Mouse (Mus musculus): ENCODE measurements at regions not wholly inside any gene's neighbourhood (a gene's known extent, or its start where the extent isn't known, plus 50 kb on each side); places are given as distances from the start of the nearest gene placed in this dataset.

DNA sequence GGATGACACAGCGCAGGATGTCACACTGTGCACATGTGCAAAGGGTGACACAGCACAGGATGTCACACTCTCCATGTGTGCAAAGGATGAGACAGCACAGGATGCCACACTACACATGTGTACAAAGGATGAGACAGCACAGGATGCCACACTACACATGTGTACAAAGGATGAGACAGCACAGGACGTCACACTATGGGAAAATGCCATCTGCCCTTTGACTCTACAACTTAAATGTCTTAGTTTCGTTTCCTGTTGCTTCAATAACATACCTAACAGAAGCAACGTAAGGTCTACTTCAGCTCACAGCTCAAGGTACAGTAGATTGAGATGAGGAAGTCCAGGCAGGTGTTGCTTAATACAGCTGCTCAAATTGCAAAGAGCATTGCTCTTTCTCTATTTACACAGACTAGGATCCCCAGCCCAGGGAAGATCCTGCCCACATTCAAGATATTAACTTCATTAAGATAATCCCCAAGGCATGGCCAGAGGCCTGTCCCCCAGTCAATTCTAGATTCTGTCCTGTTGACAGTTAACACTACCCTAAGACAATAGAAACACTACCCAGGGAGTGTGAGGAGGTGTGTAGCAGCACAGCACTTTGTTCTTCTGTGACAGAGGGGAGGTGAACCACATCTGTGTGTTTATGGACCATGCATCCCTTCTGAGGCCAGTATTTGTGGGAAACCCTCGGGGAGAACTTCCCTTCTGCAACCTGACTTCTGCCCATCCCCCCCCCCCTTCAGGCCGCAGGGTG lies 97.0 kb downstream of the Psmg1 start:
- peak; percentile 86 for ATAC-seq (ENCODE audit: extremely low read depth, insufficient number of reproducible peaks, low FRiP score, poor library complexity, severe bottlenecking)

DNA sequence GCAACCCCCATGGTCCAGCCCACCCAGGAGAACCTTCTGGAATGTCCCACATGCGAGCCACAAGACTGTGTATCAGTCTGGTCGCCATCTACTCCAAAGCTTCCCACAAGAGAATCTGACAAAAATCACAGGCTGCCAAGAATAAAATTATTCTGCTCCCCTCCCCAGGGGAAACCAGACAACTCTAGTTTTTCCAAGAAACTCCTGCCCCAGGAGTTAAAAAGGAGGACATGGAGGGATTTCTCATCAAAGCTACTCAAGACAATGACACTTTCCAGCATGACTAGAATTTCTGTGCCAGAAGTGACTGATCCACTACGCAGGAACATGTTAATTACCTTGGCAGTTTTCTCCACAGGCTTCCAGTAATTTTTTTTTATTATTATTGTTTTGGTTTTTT lies 98.4 kb downstream of the Psmg1 start:
- ATAC-seq (ENCODE audit: extremely low read depth, insufficient number of reproducible peaks, low FRiP score, poor library complexity, severe bottlenecking), result no peak

DNA sequence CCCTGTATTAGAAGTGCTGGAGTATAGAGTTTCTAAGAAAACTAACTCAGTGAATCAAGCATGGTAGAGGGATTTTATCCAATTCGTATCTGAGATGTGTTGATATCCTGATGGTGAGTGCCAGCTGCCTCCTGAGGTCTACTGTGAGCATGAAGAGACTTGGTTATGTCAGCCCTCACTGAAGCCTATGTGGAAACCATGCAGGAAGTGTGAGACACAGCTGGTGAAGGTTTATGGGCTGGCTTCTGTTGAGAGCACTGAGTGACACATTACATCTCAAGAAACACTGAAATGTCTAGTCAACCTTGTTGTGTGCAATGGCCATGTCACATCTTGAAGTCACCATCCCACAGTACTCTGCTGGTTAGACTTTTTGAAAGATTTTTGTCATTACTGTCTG lies 104.6 kb downstream of the Psmg1 start:
- no peak for ATAC-seq (ENCODE audit: extremely low read depth, insufficient number of reproducible peaks, low FRiP score, poor library complexity, severe bottlenecking)

DNA sequence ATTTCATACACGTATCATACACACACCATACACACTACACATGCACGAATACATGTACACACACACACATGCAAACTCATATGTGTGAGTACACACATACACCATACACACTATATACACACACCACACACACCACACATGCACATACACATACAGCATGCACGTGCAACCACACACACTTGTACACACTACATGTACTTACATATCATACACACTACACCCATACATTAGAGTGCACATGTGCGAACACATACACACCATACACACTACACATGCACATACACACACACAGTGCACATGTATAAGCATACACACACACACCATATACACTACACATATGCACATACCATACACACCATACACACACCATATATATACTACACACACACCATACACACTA lies 117.5 kb downstream of the Psmg1 start:
- no peak for ATAC-seq (ENCODE audit: extremely low read depth, insufficient number of reproducible peaks, low FRiP score, poor library complexity, severe bottlenecking)

DNA sequence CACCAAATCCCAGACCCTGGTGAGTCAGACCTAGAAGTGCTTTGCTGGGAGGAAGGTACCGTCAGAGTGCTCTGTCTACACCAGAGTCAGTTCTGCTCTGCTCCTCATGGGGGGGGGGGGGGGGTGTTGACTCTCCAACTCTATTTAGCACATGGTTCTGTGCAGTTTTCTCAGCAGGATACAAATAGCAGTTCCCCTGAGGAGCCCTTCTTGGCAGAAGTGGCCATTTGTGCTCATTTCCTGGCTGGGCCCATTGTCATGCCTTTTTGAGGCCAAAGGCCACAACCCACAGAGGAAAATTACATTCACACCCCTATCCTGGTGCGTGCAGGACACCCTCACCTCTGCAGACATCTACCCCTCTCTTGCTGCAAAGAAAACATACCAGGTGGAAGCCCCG lies 118.3 kb downstream of the Psmg1 start:
- ATAC-seq (ENCODE audit: extremely low read depth, insufficient number of reproducible peaks, low FRiP score, poor library complexity, severe bottlenecking), result no peak

DNA sequence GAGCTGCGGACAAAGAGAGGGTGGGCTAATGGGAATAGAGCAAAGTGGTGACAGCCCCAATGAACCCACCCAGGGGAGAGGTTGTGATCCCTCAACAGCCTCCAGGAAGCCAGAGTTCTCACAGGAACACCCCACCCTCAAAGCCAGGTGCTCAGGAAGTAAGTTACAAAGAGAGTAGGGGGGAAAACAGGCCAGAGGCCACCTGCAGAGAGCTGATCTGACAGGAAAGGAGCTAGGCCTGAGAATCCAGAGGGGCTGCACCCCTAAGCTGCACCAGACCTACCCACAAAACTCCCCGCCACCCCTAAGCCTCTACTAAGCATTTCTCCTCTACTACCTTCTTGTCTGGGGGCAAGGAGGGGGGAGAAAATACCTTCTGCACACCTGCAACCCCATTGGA lies 120.5 kb downstream of the Psmg1 start:
- no peak for ATAC-seq (ENCODE audit: extremely low read depth, insufficient number of reproducible peaks, low FRiP score, poor library complexity, severe bottlenecking)

DNA sequence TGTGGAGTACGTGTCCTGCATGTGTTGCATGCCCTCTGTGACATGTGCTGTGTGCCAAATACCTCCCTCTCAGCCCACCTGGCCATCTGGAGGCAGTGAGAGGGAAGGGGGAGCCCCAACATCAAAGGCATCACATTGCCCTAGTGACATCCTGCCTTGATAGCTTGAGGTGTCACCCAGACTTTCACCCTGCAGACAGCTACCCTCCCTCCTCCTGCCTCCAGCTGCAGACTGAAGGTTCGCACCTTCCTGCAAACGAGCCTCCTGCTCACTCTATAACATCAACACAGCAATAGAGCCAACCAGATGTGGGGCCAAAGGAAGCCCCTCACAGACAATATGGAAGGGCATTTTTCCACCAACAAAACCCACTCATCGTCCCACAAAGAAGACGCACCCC lies 121.3 kb downstream of the Psmg1 start:
- peak; percentile 34; the same call in 1 of the 2 replicates for ATAC-seq (ENCODE audit: extremely low read depth, insufficient number of reproducible peaks, low FRiP score, poor library complexity, severe bottlenecking)

DNA sequence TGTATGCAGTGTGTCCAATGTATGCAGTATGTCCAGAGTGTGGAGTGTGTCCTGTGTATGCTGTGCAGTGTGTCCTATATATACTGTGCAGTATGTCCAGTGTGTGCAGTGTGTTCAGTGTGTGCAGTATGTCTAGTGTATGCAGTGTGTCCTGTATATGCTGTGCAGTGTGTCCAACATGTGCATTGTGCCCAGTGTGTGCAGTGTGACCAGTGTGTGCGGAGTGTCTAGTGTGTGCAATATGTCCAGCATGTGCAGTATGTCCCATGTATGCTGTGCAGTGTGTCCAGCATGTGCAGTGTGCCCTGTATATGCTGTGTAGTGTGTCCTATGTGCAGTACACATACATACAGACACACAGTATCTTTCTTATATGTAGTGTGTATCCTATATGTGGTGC lies 121.9 kb downstream of the Psmg1 start:
- ATAC-seq (ENCODE audit: extremely low read depth, insufficient number of reproducible peaks, low FRiP score, poor library complexity, severe bottlenecking), result no peak

DNA sequence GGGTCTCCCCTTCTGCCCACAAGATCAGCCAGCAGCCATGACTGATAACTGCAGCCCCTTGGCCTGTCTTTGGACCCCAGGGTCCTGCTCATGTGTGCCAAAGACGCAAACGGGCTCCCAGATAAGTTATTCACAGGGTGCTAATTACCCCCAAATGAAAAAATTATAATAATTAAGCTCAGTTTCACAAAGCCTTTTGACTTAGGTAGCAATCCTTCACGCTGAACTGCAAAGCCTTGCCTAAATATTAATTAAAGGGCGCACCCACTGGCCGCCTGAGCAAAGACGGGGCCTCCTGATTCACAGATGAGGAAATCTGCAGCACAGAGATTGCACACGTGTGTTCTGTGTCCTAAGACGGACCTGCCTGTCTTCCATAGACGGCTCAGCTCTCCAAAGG lies 123.2 kb downstream of the Psmg1 start:
- ATAC-seq (ENCODE audit: extremely low read depth, insufficient number of reproducible peaks, low FRiP score, poor library complexity, severe bottlenecking), result no peak

DNA sequence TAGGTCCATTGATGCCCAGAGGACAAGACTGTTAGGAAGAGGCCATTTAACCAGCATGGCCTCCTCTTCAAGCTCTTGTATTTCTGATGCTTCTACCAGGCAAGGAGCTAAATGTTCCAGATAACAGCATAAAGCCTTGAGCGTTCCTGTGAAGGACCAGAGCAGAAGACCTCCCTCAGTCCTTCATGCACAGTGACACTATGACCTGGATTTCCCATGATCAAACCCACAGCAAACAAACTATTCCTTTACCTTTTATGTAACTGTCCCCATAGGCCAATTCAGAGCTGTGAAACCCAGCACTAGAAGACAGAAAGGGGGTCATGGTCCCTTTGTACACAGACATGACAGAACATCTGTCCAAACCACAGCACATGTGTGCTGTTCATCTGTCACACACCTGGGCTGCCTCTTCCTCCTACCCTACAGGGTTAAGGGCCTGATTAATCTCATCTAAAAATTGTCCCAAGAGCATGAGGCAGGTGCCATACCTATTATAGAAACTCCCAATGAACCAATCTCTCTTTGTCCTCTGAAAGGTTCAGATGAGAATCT lies 123.8 kb downstream of the Psmg1 start:
- no peak for ATAC-seq (ENCODE audit: extremely low read depth, insufficient number of reproducible peaks, low FRiP score, poor library complexity, severe bottlenecking)

DNA sequence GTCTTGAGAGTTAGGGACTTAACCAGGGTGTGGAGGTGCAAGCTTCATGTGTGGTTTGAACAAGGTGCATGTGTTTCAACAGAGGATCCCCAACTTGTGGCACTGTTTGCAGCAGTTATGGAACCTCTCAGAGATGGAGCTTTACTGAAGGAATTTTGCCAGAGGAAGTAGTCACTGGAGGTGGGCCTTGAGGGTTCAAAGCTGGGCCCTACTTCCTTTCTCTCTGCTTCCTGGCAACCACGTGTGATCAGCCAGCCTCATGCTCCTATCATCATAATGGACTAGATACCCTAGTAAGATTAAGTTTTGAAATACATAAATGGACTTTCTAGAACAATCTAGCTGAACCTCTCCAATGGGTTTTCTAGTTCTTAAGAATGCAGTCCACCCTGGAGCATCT lies 125.2 kb downstream of the Psmg1 start:
- no peak for ATAC-seq (ENCODE audit: extremely low read depth, insufficient number of reproducible peaks, low FRiP score, poor library complexity, severe bottlenecking)

DNA sequence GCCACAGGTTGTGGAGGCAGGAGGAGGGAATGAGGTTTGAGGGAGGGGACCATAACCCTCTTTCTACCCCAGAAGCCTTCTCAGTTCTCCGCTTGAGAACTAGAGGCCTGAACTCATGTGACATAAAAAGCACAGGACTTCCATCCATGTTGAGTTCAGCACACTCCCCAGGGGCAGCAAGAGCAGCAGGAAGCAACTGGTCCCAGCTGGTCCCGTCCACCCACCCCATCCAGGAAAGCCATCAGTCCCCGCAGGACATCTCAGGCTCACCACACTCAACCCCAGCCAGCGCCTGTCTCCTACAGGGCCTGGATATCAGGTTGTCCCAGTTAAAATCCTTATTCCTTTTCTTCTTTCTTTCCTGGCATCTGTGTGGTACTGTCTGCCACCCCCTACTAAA lies 126.1 kb downstream of the Psmg1 start:
- ATAC-seq (ENCODE audit: extremely low read depth, insufficient number of reproducible peaks, low FRiP score, poor library complexity, severe bottlenecking), result no peak

DNA sequence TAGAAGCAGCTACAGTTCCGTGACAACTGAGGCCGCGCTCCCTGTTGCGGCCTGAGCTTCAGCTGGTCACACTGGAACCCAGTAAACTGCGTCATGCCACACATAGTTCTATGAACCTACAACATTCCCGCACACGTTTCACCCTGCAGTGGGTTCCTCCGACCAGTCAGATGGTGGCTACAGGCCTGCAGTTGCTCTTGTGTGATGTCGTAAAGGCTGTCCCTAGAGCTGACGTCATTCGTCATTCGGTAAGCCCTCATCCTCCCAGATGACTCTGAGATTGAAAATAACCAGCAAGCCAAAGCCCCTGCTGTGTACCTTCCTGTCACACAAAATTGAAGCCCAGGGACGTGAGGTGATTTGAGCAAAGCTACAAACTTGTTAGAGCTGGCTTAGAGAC lies 126.7 kb downstream of the Psmg1 start:
- ATAC-seq (ENCODE audit: extremely low read depth, insufficient number of reproducible peaks, low FRiP score, poor library complexity, severe bottlenecking), result no peak

DNA sequence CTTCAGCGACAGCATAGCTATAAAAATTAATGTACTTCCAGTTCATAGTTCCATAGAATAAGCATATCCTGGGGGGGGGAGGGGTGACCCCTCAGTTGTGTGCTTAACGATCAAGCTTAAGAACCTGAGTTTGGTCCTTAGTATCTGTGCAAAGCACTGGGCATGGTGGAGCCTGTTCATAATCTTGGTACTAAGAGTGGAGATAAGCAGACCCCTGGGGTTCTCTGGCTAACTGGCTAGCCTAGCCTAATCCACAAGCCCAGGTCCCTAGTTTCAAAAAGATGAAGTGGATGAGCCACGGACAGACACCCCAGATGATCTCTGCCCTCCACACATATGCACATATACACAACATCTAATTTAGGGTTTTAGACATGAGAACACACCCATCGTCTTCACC lies 127.2 kb downstream of the Psmg1 start:
- ATAC-seq (ENCODE audit: extremely low read depth, insufficient number of reproducible peaks, low FRiP score, poor library complexity, severe bottlenecking), result no peak

DNA sequence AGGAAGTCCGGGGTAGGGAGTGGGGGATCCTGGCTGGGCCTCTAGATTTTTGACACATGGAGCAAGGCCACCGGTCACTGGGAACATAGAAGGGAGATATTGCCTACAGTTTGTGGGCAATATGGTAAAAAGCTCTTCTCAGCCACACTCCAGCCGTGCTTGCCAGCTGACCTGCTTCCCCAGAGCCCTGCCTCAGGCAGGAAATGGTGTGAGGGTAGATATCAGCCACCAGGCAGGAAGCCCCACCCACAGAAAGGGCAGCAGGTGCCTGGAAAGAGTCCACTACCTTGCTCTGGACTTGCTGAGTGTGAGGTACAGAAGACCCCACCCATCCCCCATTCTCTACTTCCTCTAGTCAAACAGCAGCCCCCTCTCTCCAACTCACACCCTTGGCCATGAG lies 128.1 kb downstream of the Psmg1 start:
- ATAC-seq (ENCODE audit: extremely low read depth, insufficient number of reproducible peaks, low FRiP score, poor library complexity, severe bottlenecking), result no peak

DNA sequence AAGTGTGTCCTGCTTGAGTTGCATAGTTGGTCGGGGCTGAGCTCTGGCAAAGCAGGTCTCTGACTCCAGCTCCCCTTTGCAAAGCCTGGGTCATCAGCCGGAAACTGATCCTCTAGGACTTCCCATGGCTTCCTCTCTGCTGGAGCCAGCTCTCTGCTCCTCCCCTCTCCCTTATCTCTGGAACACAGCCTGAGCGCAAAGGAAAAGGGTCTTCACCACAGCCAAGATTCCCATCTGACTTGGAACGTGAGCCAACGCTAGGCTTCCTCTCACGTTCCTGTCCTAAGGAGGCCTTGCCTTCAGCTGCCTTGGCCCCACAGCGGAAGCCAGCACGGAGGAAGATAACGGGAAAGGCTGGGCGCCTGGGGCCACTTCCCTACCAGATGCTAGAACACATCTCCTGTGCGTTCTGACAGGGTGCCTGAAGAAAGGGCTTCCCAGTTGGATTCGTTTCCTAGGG lies 129.5 kb downstream of the Psmg1 start:
- ATAC-seq (ENCODE audit: extremely low read depth, insufficient number of reproducible peaks, low FRiP score, poor library complexity, severe bottlenecking), result no peak

DNA sequence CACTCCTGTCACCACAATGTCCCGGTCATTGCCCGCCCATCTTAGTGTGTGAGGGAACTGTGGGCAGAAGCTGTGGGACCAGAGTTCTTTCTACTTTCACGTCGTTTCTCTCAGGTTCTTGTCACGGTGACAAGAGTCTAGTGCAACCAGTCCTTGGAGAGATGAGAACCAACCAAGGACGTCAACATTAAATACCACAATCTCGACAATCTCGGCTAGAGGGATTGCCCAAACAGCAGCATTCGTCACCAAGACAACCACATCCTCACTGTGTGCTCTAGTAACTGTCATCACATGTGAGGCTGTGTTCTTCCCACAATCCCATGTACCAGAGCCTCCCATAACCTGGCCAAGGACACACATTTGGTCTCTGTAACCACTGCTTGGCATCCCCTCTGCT lies 129.9 kb downstream of the Psmg1 start:
- ATAC-seq (ENCODE audit: extremely low read depth, insufficient number of reproducible peaks, low FRiP score, poor library complexity, severe bottlenecking), result peak; percentile 55

DNA sequence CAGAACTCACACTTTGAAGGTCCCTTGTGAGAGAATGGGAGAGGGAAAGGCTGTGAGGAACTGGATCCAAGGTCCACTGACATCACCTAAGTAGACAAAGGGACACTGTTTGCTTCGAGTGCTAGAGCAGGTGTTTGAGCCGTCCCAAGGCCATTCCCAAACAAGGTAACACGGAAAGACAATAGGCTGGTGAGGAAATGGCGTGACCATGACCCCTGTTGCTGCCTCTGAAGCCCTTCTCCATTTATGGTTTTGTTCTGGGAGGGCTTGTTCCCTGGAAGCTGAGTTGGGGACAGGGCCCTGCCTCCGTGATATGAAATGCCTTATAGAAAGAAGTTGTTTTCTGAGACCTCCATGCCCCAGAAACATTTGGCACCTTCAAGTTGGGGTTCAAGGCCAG lies 130.6 kb downstream of the Psmg1 start:
- no peak for ATAC-seq (ENCODE audit: extremely low read depth, insufficient number of reproducible peaks, low FRiP score, poor library complexity, severe bottlenecking)

DNA sequence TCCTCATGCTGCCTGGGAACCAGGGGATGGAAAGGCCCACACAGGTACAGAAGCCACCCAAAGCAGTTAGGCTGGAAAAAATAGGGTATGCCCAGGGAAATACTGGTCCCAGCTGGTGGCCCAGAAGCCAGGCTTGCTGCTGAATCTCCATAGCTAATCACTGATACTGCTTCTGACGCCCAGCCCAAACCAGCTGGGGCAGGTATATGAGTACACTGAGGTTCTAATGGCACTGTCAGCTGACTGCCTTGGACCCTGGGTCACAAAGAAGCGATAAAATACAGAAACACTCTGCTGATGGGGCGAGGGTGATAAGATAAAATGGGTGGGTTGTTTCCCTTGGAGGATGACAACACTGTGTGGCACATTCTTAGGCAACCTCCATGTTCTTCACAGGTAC lies 133.4 kb downstream of the Psmg1 start:
- ATAC-seq (ENCODE audit: extremely low read depth, insufficient number of reproducible peaks, low FRiP score, poor library complexity, severe bottlenecking), result no peak

DNA sequence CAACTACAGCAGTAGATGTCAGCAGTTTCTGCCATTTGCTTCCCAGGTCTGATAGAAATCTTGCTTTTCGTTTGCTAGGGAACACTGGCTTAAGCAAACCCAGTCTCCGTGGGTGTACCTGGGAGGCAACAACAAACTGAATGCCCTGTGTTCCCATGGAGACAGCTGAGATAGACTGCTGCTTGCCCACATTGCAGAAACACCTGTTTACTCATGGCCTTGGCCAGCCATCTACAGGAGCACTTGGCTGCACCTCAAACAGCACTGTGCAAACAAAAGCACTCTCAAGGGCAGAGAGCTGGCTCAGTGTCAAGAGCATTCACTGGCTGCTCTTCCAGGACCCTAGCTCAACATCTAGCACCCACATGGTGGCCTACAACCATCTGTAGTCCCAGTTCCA lies 135.5 kb downstream of the Psmg1 start:
- ATAC-seq (ENCODE audit: extremely low read depth, insufficient number of reproducible peaks, low FRiP score, poor library complexity, severe bottlenecking), result no peak

DNA sequence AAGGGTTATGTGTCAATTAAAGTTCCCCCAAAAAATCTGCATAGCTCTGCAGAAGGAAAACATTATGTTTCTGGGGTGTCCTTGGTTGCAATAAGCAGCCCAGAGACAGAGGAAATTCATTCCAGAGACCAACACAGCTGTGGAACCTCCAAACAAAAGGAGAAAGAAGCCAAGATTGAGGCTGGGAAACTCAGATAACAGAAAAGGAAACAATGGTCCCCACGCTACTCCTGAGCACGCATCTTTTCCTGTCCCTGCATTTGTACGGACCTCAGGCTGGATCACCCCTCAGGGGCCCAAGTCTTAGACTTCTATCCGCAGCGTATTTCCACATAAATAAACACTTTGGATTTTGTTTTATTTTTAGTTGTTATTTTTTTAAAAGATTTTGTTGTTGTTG lies 138.9 kb downstream of the Psmg1 start:
- no peak for ATAC-seq (ENCODE audit: extremely low read depth, insufficient number of reproducible peaks, low FRiP score, poor library complexity, severe bottlenecking)

Data from neutrophil, adult 5-6 weeks (primary cell).